Mouse (Mus musculus): Measurements from ENCODE around the gene Tmem259. TPM values are rescaled to one million over a fixed set of nuclear protein-coding genes. Genes with fewer than 3 reads are reported as not detected.

Tmem259 gene
- polyA plus RNA-seq, 1 experiment from 2014 or later, result 16.4 TPM

DNA sequence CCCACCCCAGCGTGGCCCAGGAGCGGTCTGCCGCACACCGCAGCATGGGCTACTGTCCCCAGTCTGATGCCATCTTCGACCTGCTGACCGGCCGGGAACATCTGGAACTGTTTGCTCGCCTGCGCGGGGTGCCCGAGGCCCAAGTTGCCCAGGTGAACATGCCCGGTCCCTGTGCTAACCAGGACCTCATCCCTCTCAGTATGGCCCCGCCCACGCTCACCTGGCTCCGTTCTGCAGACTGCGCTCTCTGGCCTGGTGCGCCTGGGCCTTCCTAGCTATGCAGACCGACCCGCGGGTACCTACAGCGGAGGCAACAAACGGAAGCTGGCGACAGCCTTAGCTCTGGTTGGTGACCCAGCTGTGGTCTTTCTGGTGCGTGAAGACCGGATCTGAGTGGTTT lies 29.5 kb upstream of the Tmem259 start:
- Histone ChIP-seq H3K4me1 (peaks cover 28% of the 10 kb centered on the region), H3K9me3 (replicated peaks) (no peaks in the 10 kb centered on the region; the same call in 1 of the 2 replicates), H3K27me3 (ENCODE audit: low read depth, poor library complexity, severe bottlenecking) (peaks cover 65% of the 10 kb centered on the region), H3K27ac (no peak overlapping the region; the same call in 1 of the 2 replicates), H3K4me3 (0 out of 2 replicates have a peak overlapping the region, but pooled peaks have one; percentile 14), H3K36me3 (no peaks in the 10 kb centered on the region)
- WGBS, result 23% methylated on average over 25 of the region's 25 CpGs
- no peak for DNase-seq (ENCODE audit: low spot score)

DNA sequence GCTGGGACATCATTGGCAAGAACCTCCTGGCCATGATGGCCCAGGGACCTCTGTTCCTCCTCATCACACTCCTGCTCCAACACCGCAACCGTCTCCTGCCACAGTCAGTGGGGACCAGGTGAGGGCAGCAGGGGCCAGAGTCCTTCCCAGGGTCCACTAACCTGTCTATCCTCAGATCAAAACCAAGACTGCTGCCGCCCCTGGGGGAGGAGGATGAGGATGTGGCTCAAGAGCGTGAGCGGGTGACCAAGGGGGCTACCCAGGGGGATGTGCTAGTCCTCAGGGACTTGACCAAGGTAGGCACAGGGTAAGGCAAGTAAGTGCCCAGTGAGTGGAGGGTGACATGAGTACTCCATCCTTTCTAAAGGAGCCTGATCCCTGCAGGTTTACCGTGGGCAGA lies 27.6 kb upstream of the Tmem259 start:
- no peaks in the 10 kb centered on the region; the same call in 1 of the 2 replicates for H3K9me3 ChIP-seq (replicated peaks)
- H3K4me1 ChIP-seq, result peaks cover 33% of the 10 kb centered on the region
- 82% methylated on average over 6 of the region's 6 CpGs for WGBS
- H3K4me3 ChIP-seq, result no peak overlapping the region
- no peak overlapping the region for H3K27ac ChIP-seq
- peaks cover 61% of the 10 kb centered on the region for H3K27me3 ChIP-seq (ENCODE audit: low read depth, poor library complexity, severe bottlenecking)
- H3K36me3 ChIP-seq, result no peaks in the 10 kb centered on the region
- DNase-seq (ENCODE audit: low spot score), result no peak

DNA sequence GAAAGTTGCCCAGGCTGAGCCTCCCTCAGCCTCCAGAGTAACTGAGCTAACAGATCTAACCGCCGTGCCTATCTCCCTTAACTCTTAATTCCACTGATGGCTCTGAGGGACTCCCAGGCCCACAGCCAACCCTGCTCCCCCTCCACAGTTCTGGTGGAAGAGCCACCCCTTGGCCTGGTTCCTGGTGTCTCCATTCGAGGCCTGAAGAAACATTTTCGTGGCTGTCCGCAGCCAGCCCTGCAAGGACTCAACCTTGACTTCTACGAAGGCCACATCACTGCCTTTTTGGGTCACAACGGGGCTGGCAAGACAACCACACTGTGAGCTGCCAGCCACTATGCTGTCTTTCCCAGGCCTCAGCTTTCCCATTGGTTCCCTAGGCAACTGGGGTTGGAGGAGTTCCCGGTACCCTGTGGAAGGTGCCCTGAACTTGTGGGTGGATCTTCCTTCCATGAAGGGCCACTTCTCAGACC lies 20.1 kb upstream of the Tmem259 start:
- Histone ChIP-seq H3K27me3 (ENCODE audit: low read depth, poor library complexity, severe bottlenecking) (peaks cover 76% of the 10 kb centered on the region), H3K36me3 (no peaks in the 10 kb centered on the region), H3K27ac (no peak overlapping the region), H3K9me3 (replicated peaks) (no peaks in the 10 kb centered on the region), H3K4me3 (no peak overlapping the region), H3K4me1 (peaks cover 28% of the 10 kb centered on the region)
- no peak for DNase-seq (ENCODE audit: low spot score)
- WGBS, result 94% methylated on average over 8 of the region's 8 CpGs

DNA sequence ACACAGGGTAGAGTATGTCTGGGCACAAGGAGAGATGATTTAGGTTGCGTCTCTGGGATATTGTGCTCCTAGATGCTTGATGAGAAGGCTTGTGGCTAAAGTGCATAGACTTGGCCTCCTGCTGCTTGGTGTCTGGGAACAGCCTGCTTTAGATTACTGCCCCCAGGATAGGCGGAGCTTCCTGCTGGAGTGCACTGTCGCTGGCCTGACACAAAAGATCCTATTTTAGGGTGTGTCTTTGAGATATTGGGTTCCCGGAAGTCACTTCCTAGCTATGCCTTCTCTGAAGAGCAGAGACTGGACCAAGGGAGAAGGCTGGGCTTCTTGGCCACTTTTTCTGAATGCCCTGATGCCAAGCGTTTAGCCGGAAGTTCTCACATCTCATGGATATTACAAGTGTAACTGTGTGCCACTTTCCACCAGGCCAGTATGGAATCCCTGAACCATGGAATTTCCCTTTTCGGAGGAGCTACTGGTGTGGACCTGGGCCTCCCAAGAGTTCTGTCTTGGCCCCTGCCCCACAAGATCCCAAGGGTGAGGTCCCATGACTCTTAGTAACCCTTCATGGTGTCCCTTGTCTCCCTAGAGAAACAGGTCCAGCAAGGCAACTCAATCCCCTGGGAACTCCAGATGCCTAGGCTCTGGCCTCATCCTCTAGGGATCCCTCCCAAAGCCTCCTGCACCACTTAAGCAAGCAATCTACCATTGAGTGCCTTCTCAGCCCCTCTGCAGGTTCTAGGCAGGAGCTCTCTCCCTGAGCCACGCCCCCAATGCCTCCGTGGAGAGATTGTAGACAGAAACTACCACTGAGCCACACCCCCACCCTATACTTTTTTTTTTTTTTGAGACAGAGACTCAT lies 19.5 kb upstream of the Tmem259 start:
- H3K9me3 ChIP-seq (replicated peaks), result no peaks in the 10 kb centered on the region
- peaks cover 28% of the 10 kb centered on the region for H3K4me1 ChIP-seq
- DNase-seq (ENCODE audit: low spot score), result no peak
- WGBS, result 63% methylated on average over 9 of the region's 9 CpGs
- H3K4me3 ChIP-seq, result peak overlapping the region; percentile 16; the same call in 1 of the 2 replicates
- H3K27me3 ChIP-seq (ENCODE audit: low read depth, poor library complexity, severe bottlenecking), result peaks cover 82% of the 10 kb centered on the region
- H3K36me3 ChIP-seq, result no peaks in the 10 kb centered on the region
- H3K27ac ChIP-seq, result peak overlapping the region; percentile 65; the same call in 1 of the 2 replicates

DNA sequence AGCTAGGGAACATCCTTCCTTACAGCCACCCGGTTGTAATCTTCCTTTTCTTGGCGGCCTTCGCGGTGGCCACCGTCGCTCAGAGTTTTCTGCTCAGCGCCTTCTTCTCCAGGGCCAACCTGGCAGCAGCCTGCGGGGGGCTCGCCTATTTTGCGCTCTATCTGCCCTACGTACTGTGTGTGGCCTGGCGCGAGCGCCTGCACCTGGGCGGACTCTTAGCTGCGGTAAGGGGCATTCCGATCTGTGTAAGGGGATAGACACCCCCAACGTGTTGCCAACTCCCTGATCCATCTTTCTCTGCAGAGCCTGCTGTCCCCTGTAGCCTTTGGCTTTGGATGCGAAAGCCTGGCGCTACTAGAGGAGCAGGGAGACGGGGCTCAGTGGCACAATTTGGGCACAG lies 18.7 kb upstream of the Tmem259 start:
- no peaks in the 10 kb centered on the region for H3K36me3 ChIP-seq
- no peaks in the 10 kb centered on the region for H3K9me3 ChIP-seq (replicated peaks)
- 25% methylated on average over 21 of the region's 21 CpGs for WGBS
- H3K4me1 ChIP-seq, result peaks cover 35% of the 10 kb centered on the region
- H3K27me3 ChIP-seq (ENCODE audit: low read depth, poor library complexity, severe bottlenecking), result peaks cover 90% of the 10 kb centered on the region
- peak overlapping the region; percentile 16; the same call in 1 of the 2 replicates for H3K4me3 ChIP-seq
- peak overlapping the region; percentile 65 for H3K27ac ChIP-seq
- no peak for DNase-seq (ENCODE audit: low spot score)

DNA sequence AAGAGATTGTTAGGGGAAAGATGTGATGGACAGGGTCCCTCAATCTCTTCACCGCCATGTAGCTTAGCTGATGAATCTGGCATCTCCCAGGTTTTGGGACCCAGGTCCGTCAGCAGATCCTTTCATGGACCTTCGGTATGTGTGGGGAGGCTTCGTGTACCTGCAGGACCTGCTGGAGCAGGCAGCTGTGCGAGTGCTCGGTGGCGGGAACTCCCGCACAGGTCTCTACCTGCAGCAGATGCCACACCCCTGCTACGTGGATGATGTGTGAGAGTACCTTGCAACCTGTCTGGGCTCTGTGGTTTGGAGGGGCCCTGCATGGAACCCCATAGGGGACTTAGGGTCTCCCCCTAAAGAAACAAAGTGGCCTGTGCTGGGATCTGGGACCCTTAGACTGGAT lies 17.8 kb upstream of the Tmem259 start:
- no peaks in the 10 kb centered on the region for H3K9me3 ChIP-seq (replicated peaks)
- H3K4me1 ChIP-seq, result peaks cover 36% of the 10 kb centered on the region
- WGBS, result 75% methylated on average over 9 of the region's 9 CpGs
- no peaks in the 10 kb centered on the region for H3K36me3 ChIP-seq
- H3K27me3 ChIP-seq (ENCODE audit: low read depth, poor library complexity, severe bottlenecking), result peaks cover 88% of the 10 kb centered on the region
- 0 out of 2 replicates have a peak overlapping the region, but pooled peaks have one; percentile 16 for H3K4me3 ChIP-seq
- H3K27ac ChIP-seq, result peak overlapping the region; percentile 65; the same call in 1 of the 2 replicates
- DNase-seq (ENCODE audit: low spot score), result no peak

DNA sequence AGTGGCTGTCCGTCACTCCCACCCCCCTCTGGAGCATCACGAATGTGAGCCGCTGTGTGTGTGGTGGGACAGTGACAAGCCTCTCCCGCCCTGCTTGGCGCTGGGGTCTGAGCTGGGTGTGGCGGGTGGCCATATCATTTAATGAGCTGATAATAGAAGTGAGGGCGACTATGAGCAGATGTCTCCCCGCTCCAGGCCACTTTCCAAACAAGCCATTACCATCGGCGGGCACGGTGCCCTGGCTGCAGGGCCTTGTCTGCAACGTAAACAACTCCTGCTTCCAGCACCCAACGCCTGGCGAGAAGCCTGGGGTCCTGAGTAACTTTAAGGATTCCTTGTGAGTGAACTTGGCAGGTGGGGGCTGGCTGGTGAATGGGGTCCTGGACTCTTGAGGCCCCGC lies 13.7 kb upstream of the Tmem259 start:
- 7% methylated on average over 15 of the region's 15 CpGs for WGBS
- Histone ChIP-seq H3K27ac (peak overlapping the region; percentile 81), H3K27me3 (ENCODE audit: low read depth, poor library complexity, severe bottlenecking) (peaks cover 54% of the 10 kb centered on the region), H3K4me3 (peak overlapping the region; percentile 55), H3K36me3 (peaks cover 32% of the 10 kb centered on the region), H3K4me1 (peaks cover 33% of the 10 kb centered on the region), H3K9me3 (replicated peaks) (no peaks in the 10 kb centered on the region)
- DNase-seq (ENCODE audit: low spot score), result no peak

DNA sequence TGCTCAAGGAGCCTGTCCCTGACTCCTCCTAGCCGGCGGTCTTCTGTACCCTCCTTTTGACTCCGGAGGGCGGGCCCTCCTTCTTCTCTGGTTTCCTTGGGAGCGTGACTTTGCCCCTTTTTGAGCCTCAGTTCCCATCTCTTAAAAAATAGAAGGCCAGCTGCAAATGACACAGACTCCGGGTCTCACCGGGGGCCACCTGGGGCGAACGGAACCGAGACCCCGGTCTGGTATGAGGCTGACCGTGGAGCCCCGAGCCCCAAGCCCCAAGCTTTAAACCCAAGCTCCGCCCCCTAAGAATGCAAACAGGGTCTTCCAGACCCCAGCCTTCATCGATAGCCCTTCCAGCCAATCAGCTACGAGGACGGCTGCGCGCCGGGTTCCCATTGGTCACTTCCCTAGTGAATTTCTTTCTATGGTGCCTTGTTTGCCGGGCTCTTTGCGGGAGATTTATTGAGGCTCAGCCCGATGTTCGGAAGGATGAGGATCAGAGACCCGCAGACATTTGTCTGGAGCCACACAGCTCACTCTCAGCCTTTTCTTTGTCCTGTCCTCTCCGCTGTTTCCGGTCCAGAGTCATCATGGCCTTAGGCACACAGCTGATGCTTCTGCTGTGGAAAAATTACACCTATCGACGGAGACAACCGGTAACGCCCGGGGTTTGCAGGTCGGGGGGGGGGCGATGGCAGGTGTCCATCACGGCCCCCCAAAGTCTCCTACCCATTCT lies 13.1 kb upstream of the Tmem259 start:
- peak; percentile 89 for DNase-seq (ENCODE audit: low spot score)
- H3K27ac ChIP-seq, result peak overlapping the region; percentile 81
- peaks cover 38% of the 10 kb centered on the region for H3K36me3 ChIP-seq
- H3K9me3 ChIP-seq (replicated peaks), result no peaks in the 10 kb centered on the region
- peaks cover 48% of the 10 kb centered on the region for H3K27me3 ChIP-seq (ENCODE audit: low read depth, poor library complexity, severe bottlenecking)
- under 1% methylated on average over 35 of the region's 35 CpGs for WGBS
- peaks cover 26% of the 10 kb centered on the region for H3K4me1 ChIP-seq
- H3K4me3 ChIP-seq, result peak overlapping the region; percentile 55

DNA sequence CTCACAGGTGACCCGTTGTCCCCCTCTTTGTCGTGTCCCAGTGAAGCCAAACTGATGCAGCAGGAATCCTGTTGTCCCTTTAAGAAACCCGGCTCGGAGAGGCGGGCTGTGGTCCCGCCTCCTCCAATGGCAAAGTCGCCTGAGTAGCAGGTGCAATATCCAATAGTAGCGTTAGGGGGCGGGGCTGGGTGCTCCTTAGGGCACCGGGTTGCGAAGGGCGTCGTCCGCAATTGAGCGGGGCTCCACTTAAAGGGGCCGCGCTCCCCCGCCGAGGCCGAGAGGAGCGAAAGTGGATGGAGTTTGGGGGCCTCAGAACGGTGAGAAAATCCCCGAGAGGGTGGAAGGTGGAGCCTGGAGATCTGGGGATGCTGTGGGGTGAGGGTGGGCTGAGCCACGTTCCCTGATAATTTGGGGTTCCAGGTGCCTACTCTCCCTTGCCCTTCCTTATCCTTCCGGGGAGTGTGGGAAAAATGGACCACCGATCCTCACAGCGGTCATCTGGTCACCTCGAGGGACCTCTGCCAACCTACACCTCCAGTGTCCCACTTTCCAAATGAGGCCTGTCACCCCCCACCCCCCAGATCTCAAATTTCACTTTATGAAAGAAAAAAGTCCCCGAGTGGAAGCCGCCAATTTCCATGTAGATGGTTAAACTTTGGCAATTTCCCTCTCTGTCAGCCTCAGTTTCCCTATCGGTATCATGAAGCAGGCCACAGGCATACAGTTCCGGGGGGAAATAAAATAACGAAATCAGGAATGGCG lies 12.3 kb upstream of the Tmem259 start, which contains the start of gene Abca7:
Gene Abca7 (plus strand): TSS at position 223 of the 762 bp plus-strand sequence.
- H3K4me3 ChIP-seq, result peak within 1 kb of the TSS; percentile 55
- WGBS, result under 1% methylated on average over 34 of the region's 34 CpGs
- H3K36me3 ChIP-seq, result peaks cover 46% of the 10 kb centered on the region
- peaks cover 24% of the 10 kb centered on the region for H3K4me1 ChIP-seq
- DNase-seq (ENCODE audit: low spot score), result peak; percentile 96
- peak within 1 kb of the TSS; percentile 81 for H3K27ac ChIP-seq
- peaks cover 41% of the 10 kb centered on the region for H3K27me3 ChIP-seq (ENCODE audit: low read depth, poor library complexity, severe bottlenecking)
- no peaks in the 10 kb centered on the region for H3K9me3 ChIP-seq (replicated peaks)

DNA sequence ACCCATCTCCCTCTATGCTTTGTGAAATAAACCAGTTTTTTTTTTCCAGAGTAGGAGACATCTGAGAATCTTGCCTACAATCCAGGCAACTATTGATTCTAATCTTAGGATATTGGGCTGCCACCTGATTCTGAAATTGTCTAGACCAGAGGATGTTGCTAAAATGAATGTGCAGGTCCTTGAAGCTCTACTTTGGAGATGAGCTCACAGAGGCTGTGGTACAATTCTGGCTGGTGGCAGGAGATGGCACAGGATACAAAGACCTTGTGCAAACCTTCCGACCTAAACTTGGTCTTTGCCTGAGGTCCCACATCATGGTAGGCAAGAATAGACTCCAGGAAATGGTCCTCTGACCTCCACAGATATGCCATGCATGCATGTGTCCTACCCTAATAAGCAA lies 11.5 kb upstream of the Tmem259 start:
- Histone ChIP-seq H3K9me3 (replicated peaks) (0 out of 2 replicates have a peak, but pooled peaks cover 4% of the 10 kb centered on the region), H3K36me3 (peaks cover 54% of the 10 kb centered on the region), H3K27ac (0 out of 2 replicates have a peak overlapping the region, but pooled peaks have one; percentile 81), H3K27me3 (ENCODE audit: low read depth, poor library complexity, severe bottlenecking) (peaks cover 32% of the 10 kb centered on the region), H3K4me1 (peaks cover 30% of the 10 kb centered on the region), H3K4me3 (peak overlapping the region; percentile 55; the same call in 1 of the 2 replicates)
- WGBS, result 97% methylated on average over 1 of the region's 1 CpGs
- DNase-seq (ENCODE audit: low spot score), result no peak

DNA sequence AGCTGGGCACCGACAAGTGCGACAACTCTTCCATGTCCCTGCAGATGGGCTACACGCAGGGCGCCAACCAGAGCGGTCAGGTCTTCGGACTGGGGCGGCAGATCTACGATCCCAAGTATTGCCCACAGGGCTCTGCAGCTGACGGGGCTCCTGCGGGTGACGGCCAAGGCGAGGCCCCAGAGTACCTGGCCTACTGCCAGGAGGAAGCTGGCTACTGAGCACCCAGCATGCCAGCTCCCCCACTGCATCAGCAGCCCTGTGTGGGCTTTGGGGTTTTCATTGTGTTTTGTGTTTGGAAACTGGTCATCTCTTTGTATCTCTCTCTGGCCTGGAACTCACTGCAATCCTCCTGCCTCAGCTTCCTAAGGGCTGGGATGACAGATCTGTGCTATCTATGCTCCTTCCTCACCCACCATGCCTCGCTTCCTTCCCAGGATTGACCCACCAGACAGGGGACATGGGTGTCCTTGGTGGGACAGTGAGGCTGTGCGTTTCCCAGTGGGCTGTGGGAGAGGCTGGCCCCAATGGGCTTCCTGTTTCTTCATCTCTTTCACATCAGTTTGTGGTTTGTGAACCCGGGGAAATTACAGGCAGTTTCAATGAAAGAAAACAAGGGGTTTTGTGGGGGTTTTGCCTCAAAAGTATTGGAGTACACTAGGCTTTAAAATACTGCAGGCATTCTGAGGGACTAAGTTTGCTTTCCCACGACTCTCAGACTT lies 10.4 kb upstream of the Tmem259 start:
- Histone ChIP-seq H3K9me3 (replicated peaks) (0 out of 2 replicates have a peak, but pooled peaks cover 4% of the 10 kb centered on the region), H3K27me3 (ENCODE audit: low read depth, poor library complexity, severe bottlenecking) (peaks cover 22% of the 10 kb centered on the region), H3K4me1 (peaks cover 39% of the 10 kb centered on the region), H3K36me3 (peaks cover 54% of the 10 kb centered on the region), H3K4me3 (no peak overlapping the region), H3K27ac (no peak overlapping the region)
- DNase-seq (ENCODE audit: low spot score), result no peak
- 93% methylated on average over 16 of the region's 16 CpGs for WGBS
